Mouse (Mus musculus) neural tube, embryonic 14.5 days (tissue): ENCODE data around the gene Runx3. TPM values are rescaled to one million over a fixed set of nuclear protein-coding genes. Genes with fewer than 3 reads are reported as not detected.
"Not testable (repeated sequence)": the region's sequence is repeated elsewhere in the genome, so short reads cannot be mapped to it uniquely, and the experiment has no call there.

ENCODE experiments used
- ATAC-seq: fragments of 200-750 bp; cut with Nextera tagmentation; 2 replicates; pipeline ENCODE4 v1.8.0; 2017; ENCODE audit warnings: low read depth, mild to moderate bottlenecking, moderate TSS enrichment, moderate library complexity
- H3K27ac ChIP-seq: fragments of 300-500 bp; sonication (generic); 2 replicates; pipeline ENCODE4 v1.5.1; 2014; ENCODE audit warnings: low read depth, mild to moderate bottlenecking, control low read depth, low read length, moderate library complexity, mixed read lengths
- H3K27me3 ChIP-seq: fragments of 300-500 bp; sonication (generic); 2 replicates; pipeline ENCODE4 v1.6.1; 2014; ENCODE audit warnings: low read length; ENCODE audit not compliant: control insufficient read depth, insufficient read depth
- H3K36me3 ChIP-seq: fragments of 300-500 bp; sonication (generic); 2 replicates; pipeline ENCODE4 v1.6.1; 2014; ENCODE audit warnings: low read length, mixed read lengths; ENCODE audit not compliant: control insufficient read depth, insufficient read depth
- H3K4me1 ChIP-seq: fragments of 300-500 bp; sonication (generic); 2 replicates; pipeline ENCODE4 v1.6.1; 2014; ENCODE audit warnings: low read length; ENCODE audit not compliant: control insufficient read depth, insufficient read depth
- H3K4me2 ChIP-seq: fragments of 300-500 bp; sonication (generic); 2 replicates; pipeline ENCODE4 v1.6.1; 2014; ENCODE audit warnings: mild to moderate bottlenecking, low read depth, low read length, control low read depth
- H3K4me3 ChIP-seq: fragments of 300-500 bp; sonication (generic); 2 replicates; pipeline ENCODE4 v1.5.1; 2014; ENCODE audit warnings: low read depth, low read length, control low read depth, mixed read lengths
- H3K9ac ChIP-seq: fragments of 300-500 bp; sonication (generic); replicated peaks from 2 replicates; pipeline ENCODE4 v1.6.1; 2014; ENCODE audit warnings: low read depth, mild to moderate bottlenecking, control low read depth, low read length, mixed read lengths
- H3K9me3 ChIP-seq: fragments of 300-500 bp; sonication (generic); 2 replicates; pipeline ENCODE4 v1.6.1; 2016; ENCODE audit warnings: low read length; ENCODE audit not compliant: control insufficient read depth
- WGBS: fragments of 180-500 bp; shearing (Covaris S2); extraction: QIAGEN DNeasy Blood & Tissue Kit; methylation state at CpG from one replicate; pipeline ENCODE4 v1.1.7; 2014; 5-methylcytosine and 5-hydroxymethylcytosine counted together
- polyA plus RNA-seq: library from polyadenylated mRNA; unstranded; fragments of >200 nt; fragmentation: Nextera tagmentation; extraction: Ambion mirVana; gene quantifications from 2 replicates; pipeline ENCODE4 v1.2.1, GENCODE M21; 2014

Runx3 gene
- polyA plus RNA-seq, 1 experiment from 2014 or later, result not detected

- no peak for ATAC-seq
- no peak overlapping the region for H3K4me2 ChIP-seq
- H3K4me3 ChIP-seq, result no peak overlapping the region
- H3K36me3 ChIP-seq, result no peaks in the 10 kb centered on the region
- H3K9me3 ChIP-seq, result no peaks in the 10 kb centered on the region
- no peak overlapping the region for H3K27ac ChIP-seq
- H3K27me3 ChIP-seq, result peaks cover 29% of the 10 kb centered on the region
- H3K4me1 ChIP-seq, result peaks cover 7% of the 10 kb centered on the region; the same call in 1 of the 2 replicates
- 37% methylated on average over 7 of the region's 7 CpGs for WGBS
- no peak overlapping the region for H3K9ac ChIP-seq
These were observed 47.5 kb downstream of the Runx3 start for GRCm38 (mm10) chr4:135167816-135168527.

- Histone ChIP-seq H3K4me1 (peaks cover 7% of the 10 kb centered on the region; the same call in 1 of the 2 replicates), H3K27ac (no peak overlapping the region), H3K4me3 (no peak overlapping the region), H3K9me3 (no peaks in the 10 kb centered on the region), H3K27me3 (peaks cover 28% of the 10 kb centered on the region), H3K4me2 (no peak overlapping the region), H3K36me3 (no peaks in the 10 kb centered on the region), H3K9ac (no peak overlapping the region)
- ATAC-seq, result no peak
- WGBS, result 79% methylated on average over 10 of the region's 10 CpGs
These were observed 48.6 kb downstream of the Runx3 start for GRCm38 (mm10) chr4:135169096-135169495.

- Histone ChIP-seq H3K9ac (no peak overlapping the region), H3K9me3 (no peaks in the 10 kb centered on the region), H3K4me2 (no peak overlapping the region), H3K27ac (no peak overlapping the region), H3K4me1 (peaks cover 7% of the 10 kb centered on the region; the same call in 1 of the 2 replicates), H3K36me3 (no peaks in the 10 kb centered on the region), H3K4me3 (no peak overlapping the region), H3K27me3 (peaks cover 26% of the 10 kb centered on the region)
- no peak for ATAC-seq
- 61% methylated on average over 4 of the region's 4 CpGs for WGBS
These were observed 49.0 kb downstream of the Runx3 start for GRCm38 (mm10) chr4:135169501-135169900.

GRCm38 (mm10) chr4:135171304-135171875 lies 50.9 kb downstream of the Runx3 start:
- H3K9me3 ChIP-seq, result no peaks in the 10 kb centered on the region
- no peak overlapping the region for H3K27ac ChIP-seq
- H3K9ac ChIP-seq, result no peak overlapping the region
- peaks cover 28% of the 10 kb centered on the region for H3K27me3 ChIP-seq
- H3K4me2 ChIP-seq, result no peak overlapping the region
- WGBS, result 60% methylated on average over 12 of the region's 12 CpGs
- peaks cover 2% of the 10 kb centered on the region; the same call in 1 of the 2 replicates for H3K4me1 ChIP-seq
- ATAC-seq, result no peak
- no peak overlapping the region for H3K4me3 ChIP-seq
- no peaks in the 10 kb centered on the region for H3K36me3 ChIP-seq

GRCm38 (mm10) chr4:135175406-135176120 lies 55.1 kb downstream of the Runx3 start:
- Histone ChIP-seq H3K36me3 (no peaks in the 10 kb centered on the region), H3K9me3 (no peaks in the 10 kb centered on the region), H3K27me3 (peaks cover 5% of the 10 kb centered on the region; the same call in 1 of the 2 replicates), H3K4me3 (peak overlapping the region; percentile 13; the same call in 1 of the 2 replicates), H3K9ac (0 out of 2 replicates have a peak overlapping the region, but pooled peaks have one; percentile 25), H3K4me2 (peak overlapping the region; percentile 38; the same call in 1 of the 2 replicates), H3K4me1 (no peaks in the 10 kb centered on the region), H3K27ac (no peak overlapping the region)
- no peak for ATAC-seq
- WGBS, result 10% methylated on average over 38 of the region's 38 CpGs

GRCm38 (mm10) chr4:135177568-135177967 lies 57.1 kb downstream of the Runx3 start:
- Histone ChIP-seq H3K9ac (no peak overlapping the region), H3K9me3 (no peaks in the 10 kb centered on the region), H3K27ac (no peak overlapping the region), H3K4me2 (no peak overlapping the region), H3K4me3 (no peak overlapping the region), H3K27me3 (peaks cover 5% of the 10 kb centered on the region; the same call in 1 of the 2 replicates), H3K4me1 (no peaks in the 10 kb centered on the region), H3K36me3 (no peaks in the 10 kb centered on the region)
- ATAC-seq, result no peak

GRCm38 (mm10) chr4:135179077-135179481 lies 58.6 kb downstream of the Runx3 start:
- no peak overlapping the region for H3K27ac ChIP-seq
- no peak for ATAC-seq
- H3K36me3 ChIP-seq, result no peaks in the 10 kb centered on the region
- 23% methylated on average over 5 of the region's 5 CpGs for WGBS
- no peak overlapping the region for H3K9ac ChIP-seq
- H3K4me1 ChIP-seq, result no peaks in the 10 kb centered on the region
- no peak overlapping the region for H3K4me3 ChIP-seq
- H3K4me2 ChIP-seq, result no peak overlapping the region
- no peaks in the 10 kb centered on the region for H3K9me3 ChIP-seq
- H3K27me3 ChIP-seq, result peaks cover 5% of the 10 kb centered on the region; the same call in 1 of the 2 replicates

GRCm38 (mm10) chr4:135181819-135182218 lies 61.4 kb downstream of the Runx3 start:
- WGBS, result 90% methylated on average over 4 of the region's 4 CpGs
- H3K27ac ChIP-seq, result no peak overlapping the region
- no peak for ATAC-seq
- no peak overlapping the region for H3K4me3 ChIP-seq
- no peak overlapping the region for H3K9ac ChIP-seq
- no peaks in the 10 kb centered on the region for H3K9me3 ChIP-seq
- H3K36me3 ChIP-seq, result no peaks in the 10 kb centered on the region
- H3K4me2 ChIP-seq, result no peak overlapping the region
- H3K27me3 ChIP-seq, result no peaks in the 10 kb centered on the region
- H3K4me1 ChIP-seq, result no peaks in the 10 kb centered on the region

GRCm38 (mm10) chr4:135184277-135184676 lies 63.8 kb downstream of the Runx3 start:
- H3K4me3 ChIP-seq, H3K9me3 ChIP-seq, H3K36me3 ChIP-seq, ATAC-seq, H3K4me2 ChIP-seq, H3K4me1 ChIP-seq, H3K27me3 ChIP-seq, H3K27ac ChIP-seq, H3K9ac ChIP-seq: not testable (repeated sequence)
- 100% methylated on average over 5 of the region's 13 CpGs for WGBS
